Mouse (Mus musculus) natural killer cell, adult 2 months (primary cell): ENCODE measurements at regions not wholly inside any gene's neighbourhood (a gene's known extent, or its start where the extent isn't known, plus 50 kb on each side); places are given as distances from the start of the nearest gene placed in this dataset.

Source experiments
- DNase-seq, 2 experiments: peaks; one replicate each; pipeline ENCODE4 v3.0.0; 2022; ENCODE audit warnings: low spot score in 2 of 2

DNA sequence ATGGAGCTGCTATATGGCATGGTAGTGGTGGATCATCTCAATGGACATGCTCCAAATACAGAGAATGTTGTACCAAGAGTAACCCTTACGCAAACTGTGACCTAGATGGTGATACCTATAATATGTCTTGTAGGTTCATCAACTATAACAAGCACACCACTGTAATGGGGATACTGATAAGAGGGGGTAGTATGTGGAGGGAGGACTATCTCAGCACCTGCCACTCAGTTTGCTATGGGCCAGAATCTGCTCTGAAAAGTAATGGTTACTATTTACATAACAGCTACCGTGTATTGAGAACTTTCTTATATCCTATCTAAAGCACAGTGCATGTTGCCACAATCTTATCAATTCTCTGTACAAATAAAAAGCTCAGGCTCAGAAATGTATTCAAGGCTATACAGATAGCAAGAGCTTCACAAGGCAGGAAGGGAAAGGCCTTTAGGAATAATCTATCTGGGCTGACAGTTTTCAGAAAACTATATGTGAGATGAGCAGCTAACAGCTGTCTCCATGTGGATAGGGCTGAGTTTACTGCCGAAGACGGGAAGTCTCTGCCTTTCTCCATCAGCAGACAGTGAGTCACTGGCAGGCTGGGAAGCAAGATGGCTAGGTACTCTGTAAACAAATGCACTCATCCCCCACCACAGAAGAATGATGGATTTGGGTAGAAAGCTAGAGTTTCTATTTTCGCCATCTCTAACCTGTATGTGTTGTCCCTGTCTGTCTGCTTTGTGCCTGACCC is 77.1 kb upstream of the Nck2 start:
- no peak for DNase-seq

GRCm38 (mm10) chr1:43371863-43372262 is 72.5 kb upstream of the Nck2 start:
- DNase-seq, result no peak

GRCm38 (mm10) chr1:43374946-43375345 is 69.4 kb upstream of the Nck2 start:
- DNase-seq, result peak in 1 of 2 experiments; percentile 41

DNA sequence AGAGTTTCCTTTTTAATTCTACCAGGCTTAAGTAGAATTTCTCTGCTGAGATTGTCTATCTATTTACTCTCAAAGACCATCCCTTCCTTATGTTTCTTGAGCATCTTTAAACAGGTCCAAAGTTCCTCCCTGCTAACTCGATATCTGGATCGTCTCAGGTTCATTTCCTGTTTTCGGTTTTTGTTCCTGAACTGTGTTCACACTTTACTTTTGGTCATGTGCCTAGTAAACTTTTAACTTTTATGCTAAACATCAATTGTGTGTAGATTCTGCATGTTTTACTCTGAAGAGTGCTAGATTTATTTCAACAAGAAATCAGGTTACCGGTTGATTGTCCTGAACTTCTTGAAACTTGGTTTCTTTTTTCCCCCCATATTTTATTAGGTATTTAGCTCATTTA is 68.5 kb upstream of the Nck2 start:
- DNase-seq, result no peak

DNA sequence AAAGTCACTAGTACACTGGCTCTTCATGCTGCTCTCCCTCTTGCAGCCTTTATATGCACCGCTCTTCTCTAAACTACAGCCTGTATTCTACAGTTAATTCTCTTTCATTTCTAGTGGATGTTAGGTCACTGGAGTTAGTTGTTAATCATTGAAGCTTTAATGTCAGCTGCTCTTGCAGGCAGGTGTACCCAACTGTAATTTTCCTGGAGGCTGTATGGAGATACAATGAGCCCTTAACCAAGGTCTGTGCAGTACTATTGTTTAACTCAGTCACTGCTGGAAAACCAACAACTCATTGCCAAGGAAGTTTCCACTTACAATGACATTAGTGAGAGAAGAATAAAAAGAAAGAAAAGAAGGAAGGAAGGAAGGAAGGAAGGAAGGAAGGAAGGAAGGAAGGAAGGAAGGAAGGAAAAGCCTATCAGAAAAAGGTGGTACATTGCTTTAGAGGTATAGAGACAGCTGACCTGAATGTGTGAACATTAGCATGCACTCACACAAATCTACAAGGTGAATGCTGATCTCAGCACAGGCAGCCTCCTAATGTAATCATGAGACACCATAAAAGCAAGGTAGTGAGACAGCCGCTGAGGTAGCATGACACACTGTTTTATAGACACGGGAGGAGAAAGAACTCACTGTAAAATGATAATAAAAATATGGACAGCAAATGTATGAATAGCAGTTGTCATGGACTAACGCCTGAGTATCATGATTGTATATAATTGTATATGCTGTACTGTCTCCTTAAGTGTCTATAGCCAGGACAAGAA is 66.7 kb upstream of the Nck2 start:
- DNase-seq, result no peak

DNA sequence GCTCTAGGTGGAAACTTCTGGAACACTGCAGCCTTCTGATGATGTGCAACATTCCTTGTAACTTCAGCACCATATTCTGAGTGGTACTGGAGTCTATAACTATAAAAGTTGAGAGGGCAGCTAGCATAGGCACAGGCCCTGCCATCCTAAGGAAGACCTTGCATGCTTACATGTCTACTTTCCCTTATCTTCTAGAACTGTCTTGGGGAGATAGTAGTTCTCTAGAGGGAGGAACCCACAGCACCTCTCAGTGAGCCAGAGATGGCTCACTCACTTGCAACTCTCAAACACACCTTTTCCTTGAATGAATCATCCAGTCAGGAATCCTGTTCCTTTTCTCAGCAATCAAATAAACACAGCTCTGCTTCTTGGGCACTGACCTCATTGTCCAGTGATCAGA is 59.4 kb upstream of the Nck2 start:
- no peak for DNase-seq

DNA sequence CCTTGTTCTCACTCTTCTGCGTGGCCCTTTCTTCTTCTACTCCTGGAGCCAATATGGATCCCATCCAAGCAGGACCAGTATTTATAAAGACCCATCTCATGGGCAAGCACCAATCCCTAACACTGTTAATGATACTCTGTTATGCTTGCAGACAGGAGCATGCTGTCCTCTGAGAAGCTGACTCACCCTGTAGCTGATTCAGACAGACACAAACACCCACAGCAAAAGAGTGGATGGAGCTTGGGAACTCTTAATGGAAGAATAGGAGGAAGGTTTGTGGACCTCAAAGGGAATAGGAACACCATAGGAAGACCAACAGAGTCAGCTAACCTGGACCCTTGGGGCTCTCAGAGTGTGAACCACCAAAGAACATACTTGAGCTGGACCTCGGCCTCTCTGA is 50.3 kb upstream of the Nck2 start:
- no peak for DNase-seq
